Mouse (Mus musculus): ENCODE measurements around the gene Ankmy1. TPM values are rescaled to one million over a fixed set of nuclear protein-coding genes. Genes with fewer than 3 reads are reported as not detected.
A peak's percentile ranks its signal among the peaks of the same experiment; 100 is the strongest.

Ankmy1 gene
- polyA plus RNA-seq, 1 experiment from 2014 or later, result not detected

- Histone ChIP-seq H3K9ac (peak within 1 kb of the TSS; percentile 73), H3K4me3 (replicated peaks) (peak within 1 kb of the TSS; percentile 73), H3K4me1 (replicated peaks) (peaks cover 28% of the 10 kb centered on the region), H3K36me3 (peaks cover 16% of the 10 kb centered on the region; the same call in 1 of the 2 replicates), H3K27me3 (no peaks in the 10 kb centered on the region), H3K27ac (peak within 1 kb of the TSS; percentile 85), H3K9me3 (replicated peaks) (no peaks in the 10 kb centered on the region), H3K4me2 (peak within 1 kb of the TSS; percentile 94)
- 0% methylated on average over 45 of the region's 45 CpGs for WGBS (ENCODE audit: insufficient replicate concordance)
- DNase-seq, result peak; percentile 91
- peak; percentile 99 for ATAC-seq (ENCODE audit: low read depth)
Observed at GRCm38 (mm10) chr1:92934182-92934827, 31.6 kb upstream of the Ankmy1 start, which contains the start of gene Capn10. Capn10 (plus strand) TSS chr1:92934376.

- no peaks in the 10 kb centered on the region for H3K9me3 ChIP-seq (replicated peaks)
- H3K4me3 ChIP-seq (replicated peaks), result peak overlapping the region; percentile 73
- H3K27me3 ChIP-seq, result no peaks in the 10 kb centered on the region; the same call in 1 of the 2 replicates
- H3K36me3 ChIP-seq, result peaks cover 9% of the 10 kb centered on the region; the same call in 1 of the 2 replicates
- peak overlapping the region; percentile 94 for H3K4me2 ChIP-seq
- H3K9ac ChIP-seq, result peak overlapping the region; percentile 73
- H3K27ac ChIP-seq, result peak overlapping the region; percentile 85
- DNase-seq (no peak), ATAC-seq (ENCODE audit: low read depth) (no peak)
- WGBS (ENCODE audit: insufficient replicate concordance), result 60% methylated on average over 4 of the region's 4 CpGs
- H3K4me1 ChIP-seq (replicated peaks), result peaks cover 28% of the 10 kb centered on the region
Observed at GRCm38 (mm10) chr1:92933611-92934010, 30.9 kb upstream of the Ankmy1 start.

GRCm38 (mm10) chr1:92930171-92930706 is 27.5 kb upstream of the Ankmy1 start:
- H3K27me3 ChIP-seq, result peaks cover 3% of the 10 kb centered on the region; the same call in 1 of the 2 replicates
- DNase-seq (no peak), ATAC-seq (ENCODE audit: low read depth) (no peak)
- no peak overlapping the region for H3K4me2 ChIP-seq
- no peaks in the 10 kb centered on the region for H3K36me3 ChIP-seq
- peaks cover 16% of the 10 kb centered on the region for H3K4me1 ChIP-seq (replicated peaks)
- no peak overlapping the region for H3K9ac ChIP-seq
- WGBS (ENCODE audit: insufficient replicate concordance), result 15% methylated on average over 1 of the region's 1 CpGs
- H3K9me3 ChIP-seq (replicated peaks), result no peaks in the 10 kb centered on the region
- H3K27ac ChIP-seq, result no peak overlapping the region
- no peak overlapping the region for H3K4me3 ChIP-seq (replicated peaks)

GRCm38 (mm10) chr1:92921496-92921895 is 18.8 kb upstream of the Ankmy1 start:
- Histone ChIP-seq H3K4me3 (replicated peaks) (no peak overlapping the region), H3K9me3 (replicated peaks) (no peaks in the 10 kb centered on the region), H3K27ac (no peak overlapping the region), H3K4me1 (replicated peaks) (peaks cover 7% of the 10 kb centered on the region), H3K27me3 (no peaks in the 10 kb centered on the region), H3K36me3 (peaks cover 40% of the 10 kb centered on the region), H3K4me2 (no peak overlapping the region), H3K9ac (no peak overlapping the region)
- WGBS (ENCODE audit: insufficient replicate concordance), result 77% methylated on average over 4 of the region's 4 CpGs
- DNase-seq (no peak), ATAC-seq (ENCODE audit: low read depth) (no peak)

- Histone ChIP-seq H3K27me3 (no peaks in the 10 kb centered on the region), H3K9me3 (replicated peaks) (no peaks in the 10 kb centered on the region), H3K4me1 (replicated peaks) (peaks cover 7% of the 10 kb centered on the region), H3K36me3 (peaks cover 48% of the 10 kb centered on the region), H3K4me3 (replicated peaks) (no peak overlapping the region), H3K27ac (no peak overlapping the region), H3K9ac (no peak overlapping the region), H3K4me2 (no peak overlapping the region)
- ATAC-seq (ENCODE audit: low read depth), result peak; percentile 45; the same call in 1 of the 2 replicates
- 52% methylated on average over 7 of the region's 7 CpGs for WGBS (ENCODE audit: insufficient replicate concordance)
- no peak for DNase-seq
Observed at GRCm38 (mm10) chr1:92920474-92921200, 17.9 kb upstream of the Ankmy1 start.

- H3K4me1 ChIP-seq (replicated peaks), result peaks cover 7% of the 10 kb centered on the region
- WGBS (ENCODE audit: insufficient replicate concordance), result 74% methylated on average over 12 of the region's 12 CpGs
- no peaks in the 10 kb centered on the region for H3K27me3 ChIP-seq
- DNase-seq, result no peak
- no peak overlapping the region for H3K9ac ChIP-seq
- no peak overlapping the region for H3K4me3 ChIP-seq (replicated peaks)
- no peak overlapping the region for H3K4me2 ChIP-seq
- ATAC-seq (ENCODE audit: low read depth), result peak; percentile 19; the same call in 1 of the 2 replicates
- H3K27ac ChIP-seq, result no peak overlapping the region
- H3K9me3 ChIP-seq (replicated peaks), result no peaks in the 10 kb centered on the region
- H3K36me3 ChIP-seq, result peaks cover 57% of the 10 kb centered on the region
Observed at GRCm38 (mm10) chr1:92919775-92920174, 17.1 kb upstream of the Ankmy1 start.

GRCm38 (mm10) chr1:92919151-92919550 is 16.4 kb upstream of the Ankmy1 start:
- Histone ChIP-seq H3K9me3 (replicated peaks) (no peaks in the 10 kb centered on the region), H3K9ac (no peak overlapping the region), H3K4me3 (replicated peaks) (no peak overlapping the region), H3K36me3 (peaks cover 63% of the 10 kb centered on the region), H3K4me1 (replicated peaks) (peaks cover 7% of the 10 kb centered on the region), H3K27me3 (no peaks in the 10 kb centered on the region), H3K27ac (no peak overlapping the region), H3K4me2 (no peak overlapping the region)
- DNase-seq (no peak), ATAC-seq (ENCODE audit: low read depth) (no peak)
- WGBS (ENCODE audit: insufficient replicate concordance), result 87% methylated on average over 11 of the region's 11 CpGs

- H3K36me3 ChIP-seq, result peaks cover 69% of the 10 kb centered on the region
- WGBS (ENCODE audit: insufficient replicate concordance), result 87% methylated on average over 9 of the region's 9 CpGs
- DNase-seq, result no peak
Observed at GRCm38 (mm10) chr1:92916725-92917124, 14.0 kb upstream of the Ankmy1 start.

GRCm38 (mm10) chr1:92914993-92915392 is 12.3 kb upstream of the Ankmy1 start:
- Histone ChIP-seq H3K4me2 (no peak overlapping the region), H3K36me3 (peaks cover 64% of the 10 kb centered on the region), H3K27me3 (no peaks in the 10 kb centered on the region), H3K27ac (no peak overlapping the region), H3K9me3 (replicated peaks) (no peaks in the 10 kb centered on the region), H3K4me3 (replicated peaks) (no peak overlapping the region), H3K4me1 (replicated peaks) (peaks cover 29% of the 10 kb centered on the region), H3K9ac (no peak overlapping the region)
- 91% methylated on average over 11 of the region's 11 CpGs for WGBS (ENCODE audit: insufficient replicate concordance)
- no peak for DNase-seq
- no peak for ATAC-seq (ENCODE audit: low read depth)

More at GRCm38 (mm10) chr1:92916725-92917124, 14.0 kb upstream of the Ankmy1 start:
- Histone ChIP-seq H3K4me3 (replicated peaks) (no peak overlapping the region), H3K27ac (no peak overlapping the region), H3K4me2 (no peak overlapping the region), H3K27me3 (no peaks in the 10 kb centered on the region), H3K9ac (no peak overlapping the region), H3K9me3 (replicated peaks) (no peaks in the 10 kb centered on the region), H3K4me1 (replicated peaks) (peaks cover 21% of the 10 kb centered on the region)
- no peak for ATAC-seq (ENCODE audit: low read depth)

- Histone ChIP-seq H3K4me1 (replicated peaks) (peaks cover 35% of the 10 kb centered on the region), H3K27ac (no peak overlapping the region), H3K9ac (no peak overlapping the region), H3K9me3 (replicated peaks) (no peaks in the 10 kb centered on the region), H3K36me3 (peaks cover 56% of the 10 kb centered on the region), H3K27me3 (no peaks in the 10 kb centered on the region), H3K4me2 (no peak overlapping the region), H3K4me3 (replicated peaks) (no peak overlapping the region)
- no peak for ATAC-seq (ENCODE audit: low read depth)
- no peak for DNase-seq
- WGBS (ENCODE audit: insufficient replicate concordance), result 68% methylated on average over 4 of the region's 4 CpGs
Observed at GRCm38 (mm10) chr1:92914239-92914638, 11.5 kb upstream of the Ankmy1 start.

- no peak for ATAC-seq (ENCODE audit: low read depth)
- DNase-seq, result no peak
Observed at GRCm38 (mm10) chr1:92912286-92912685, 9.6 kb upstream of the Ankmy1 start.

More at GRCm38 (mm10) chr1:92912286-92912685, 9.6 kb upstream of the Ankmy1 start:
- Histone ChIP-seq H3K4me2 (peak overlapping the region; percentile 95), H3K9ac (peak overlapping the region; percentile 84; the same call in 1 of the 2 replicates), H3K27me3 (no peaks in the 10 kb centered on the region), H3K4me3 (replicated peaks) (peak overlapping the region; percentile 80), H3K27ac (no peak overlapping the region), H3K36me3 (peaks cover 37% of the 10 kb centered on the region), H3K4me1 (replicated peaks) (peaks cover 54% of the 10 kb centered on the region), H3K9me3 (replicated peaks) (no peaks in the 10 kb centered on the region)
- 50% methylated on average over 1 of the region's 1 CpGs for WGBS (ENCODE audit: insufficient replicate concordance)
